Comparison of ENCODE assay signal across 25 mouse cellular contexts in the genomic region with DNA sequence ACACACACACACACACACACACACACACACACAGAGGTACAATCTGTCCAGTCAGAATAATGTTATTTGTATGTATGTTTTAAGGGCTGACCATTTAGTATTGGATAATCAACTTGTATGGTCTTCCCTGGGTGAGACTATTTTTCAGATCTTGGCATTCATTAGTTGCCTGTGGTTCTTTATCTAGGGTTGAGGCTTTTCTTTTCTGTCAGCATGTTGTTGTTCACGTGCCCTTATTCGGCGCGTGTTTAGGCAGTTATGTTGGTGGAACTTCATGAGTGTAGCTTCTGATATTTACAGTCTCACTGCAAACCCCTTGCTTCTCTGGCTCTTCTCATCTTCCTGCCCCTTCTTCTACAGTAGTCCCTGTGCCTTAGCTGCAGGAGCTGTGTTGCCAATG. TPM values are rescaled to one million over a fixed set of nuclear protein-coding genes. Genes with fewer than 3 reads are reported as not detected.
"Had no signal": no experiment of that assay in that cellular context is flagged by ENCODE, and none has a peak within 500 bp of the region (broad histone marks: within the 10 kb centered on the region; RNA-seq: fewer than 3 reads in every experiment).

No protein-coding gene starts in this region.

- H3K36me3 ChIP-seq: hindbrain, embryonic 13.5 days; hindbrain, embryonic 15.5 days had no signal

- DNase-seq: gastrocnemius, postnatal 14 days; gastrocnemius, postnatal 36 days; heart, adult 18-20 months; heart, postnatal 14 days; heart, postnatal 36 days; kidney, adult 11 months; kidney, adult 2 months; kidney, adult 9 months; kidney, postnatal 14 days; kidney, postnatal 36 days; layer of hippocampus, adult 9-11 months; layer of hippocampus, postnatal 36 days; left cerebral cortex, postnatal 4 days had no signal

- H3K4me3 ChIP-seq: heart, embryonic 13.5 days; heart, embryonic 15.5 days; hindbrain, embryonic 13.5 days; hindbrain, embryonic 15.5 days; kidney, embryonic 15.5 days; limb, embryonic 13.5 days; limb, embryonic 15.5 days had no signal

- H3K9me3 ChIP-seq: heart, embryonic 13.5 days; heart, embryonic 15.5 days; hindbrain, embryonic 13.5 days; hindbrain, embryonic 15.5 days; kidney, embryonic 15.5 days; limb, embryonic 13.5 days; limb, embryonic 15.5 days had no signal

- ATAC-seq: hindbrain, postnatal 0 days; intestine, embryonic 16.5 days had no signal

- H3K27me3 ChIP-seq: heart, embryonic 13.5 days; heart, embryonic 15.5 days; hindbrain, embryonic 13.5 days; hindbrain, embryonic 15.5 days; kidney, embryonic 15.5 days; limb, embryonic 13.5 days; limb, embryonic 15.5 days had no signal

RNA-seq across cellular contexts. Expression of a gene that starts 2.5 kb away (rescaled TPM):
- total RNA-seq: gastrocnemius, adult 8-10 months; gastrocnemius, postnatal 36 days; heart, adult 18-20 months; hematopoietic stem cell, adult 5-6 weeks; hindbrain, postnatal 0 days; liver, adult 2 months had no signal
- polyA plus RNA-seq: liver, adult 2 months had no signal
